20 mouse cellular contexts compared by ENCODE assay signal in the genomic region with DNA sequence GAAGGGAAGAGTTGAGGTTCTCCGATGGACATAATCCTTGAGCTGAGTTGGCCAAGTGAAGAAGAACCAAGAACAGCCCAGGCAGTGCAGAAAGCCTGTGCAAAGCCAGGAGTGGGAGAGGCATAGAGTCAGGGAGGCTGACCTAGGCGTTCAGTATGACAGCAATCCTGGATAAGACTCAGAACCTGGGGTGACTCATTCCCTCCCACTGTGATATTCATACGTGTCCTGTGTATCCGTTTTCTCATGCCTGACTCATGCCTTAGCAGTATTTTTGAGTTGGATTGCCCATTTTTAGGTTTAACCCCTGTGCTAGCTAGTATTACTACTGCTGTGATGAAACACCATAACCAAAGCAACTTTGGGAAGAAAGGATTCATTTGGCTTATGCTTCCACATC.
"Had no signal": no experiment of that assay in that cellular context is flagged by ENCODE, and none has a peak within 500 bp of the region (broad histone marks: within the 10 kb centered on the region; RNA-seq: fewer than 3 reads in every experiment).

No protein-coding gene starts in this region.

- ATAC-seq: liver, embryonic 12.5 days; midbrain, embryonic 15.5 days had no signal

- DNase-seq: kidney, adult 8-10 months; kidney, postnatal 10 days; kidney, postnatal 36 days; liver; lung, adult 18-20 months; lung, postnatal 10 days; right cerebral cortex, postnatal 4 days; thymus, postnatal 25 days had no signal

- H3K4me1 ChIP-seq: kidney, embryonic 15.5 days; limb, embryonic 10.5 days; limb, embryonic 13.5 days; liver, embryonic 12.5 days; liver, embryonic 15.5 days; lung, embryonic 15.5 days; midbrain, embryonic 12.5 days; midbrain, embryonic 15.5 days; neural tube, embryonic 12.5 days; neural tube, embryonic 15.5 days; stomach, embryonic 15.5 days had no signal

- H3K36me3 ChIP-seq: kidney, embryonic 15.5 days; lung, embryonic 15.5 days; stomach, embryonic 15.5 days had no signal

- H3K27me3 ChIP-seq: kidney, embryonic 15.5 days; limb, embryonic 13.5 days; liver, embryonic 12.5 days; liver, embryonic 15.5 days; lung, embryonic 15.5 days; midbrain, embryonic 12.5 days; midbrain, embryonic 15.5 days; neural tube, embryonic 12.5 days; neural tube, embryonic 15.5 days; stomach, embryonic 15.5 days had no signal

- H3K27ac ChIP-seq: kidney, embryonic 15.5 days; limb, embryonic 10.5 days; limb, embryonic 13.5 days; liver, embryonic 12.5 days; liver, embryonic 15.5 days; lung, embryonic 15.5 days; macrophage; midbrain, embryonic 12.5 days; midbrain, embryonic 15.5 days; neural tube, embryonic 12.5 days; neural tube, embryonic 15.5 days; stomach, embryonic 15.5 days had no signal

- H3K4me3 ChIP-seq: kidney, embryonic 15.5 days; limb, embryonic 10.5 days; limb, embryonic 13.5 days; liver, embryonic 12.5 days; liver, embryonic 15.5 days; lung, embryonic 15.5 days; midbrain, embryonic 12.5 days; midbrain, embryonic 15.5 days; neural tube, embryonic 12.5 days; neural tube, embryonic 15.5 days; stomach, embryonic 15.5 days had no signal

- H3K9me3 ChIP-seq: kidney, embryonic 15.5 days; limb, embryonic 10.5 days; limb, embryonic 13.5 days; liver, embryonic 12.5 days; liver, embryonic 15.5 days; lung, embryonic 15.5 days; midbrain, embryonic 12.5 days; midbrain, embryonic 15.5 days; neural tube, embryonic 12.5 days; neural tube, embryonic 15.5 days; stomach, embryonic 15.5 days had no signal
